Mouse (Mus musculus): ENCODE results near the gene Ccdc6.

GRCm38 (mm10) chr10:70060689-70061081 lies 36.2 kb upstream of the Ccdc6 start:
- no peak for TF ChIP-seq RCOR1 (IDR thresholded peaks at IDR 0.05; ENCODE audit: low read depth, low read length)
- no peak for TF ChIP-seq TAL1 (IDR thresholded peaks at IDR 0.05; ENCODE audit: low read length)
- TF ChIP-seq POLR2AphosphoS2 (IDR thresholded peaks at IDR 0.05; ENCODE audit: low read length): no peak
- no peak for TF ChIP-seq POLR2A (IDR thresholded peaks at IDR 0.05; ENCODE audit: control insufficient read depth in 1 of 2, insufficient read depth in 1 of 2, low read depth in 1 of 2, low read length in 2 of 2, poor library complexity in 1 of 2)
- TF ChIP-seq NRF1 (IDR thresholded peaks at IDR 0.05; ENCODE audit: insufficient read depth, low read depth, low read length, poor library complexity, severe bottlenecking): no peak
- no peak for TF ChIP-seq ZC3H11A (IDR thresholded peaks at IDR 0.05; ENCODE audit: low read depth, low read length)
